Mouse (Mus musculus): Measurements from ENCODE around the gene Odf4. TPM values are rescaled to one million over a fixed set of nuclear protein-coding genes. Genes with fewer than 3 reads are reported as not detected.

The Odf4 gene
- total RNA-seq, 2 experiments from 2014 or later, result not detected

Other genes with a start within 250 kb of the Odf4 start
- 100 to 1,000 TPM; 140 to 143 TPM for gene Myh10, start 235.5 kb downstream of the Odf4 start, total RNA-seq (2021)
- 10 to 100 TPM; 90.5 to 93.2 TPM for gene Ndel1, start 55.2 kb downstream of the Odf4 start, total RNA-seq (2021)
- not detected for gene Rnf222, start 38.5 kb downstream of the Odf4 start, total RNA-seq (2021)
- gene Rpl26, start 25.5 kb downstream of the Odf4 start, total RNA-seq (2021), result 100 to 1,000 TPM; 738 to 741 TPM
- gene Arhgef15, start 30.4 kb upstream of the Odf4 start, total RNA-seq (2021), result 10 to 100 TPM in 1 of 2 experiments, 1 to 10 TPM in 1; 7.4 to 10.5 TPM
- 1 to 10 TPM; 5.3 to 5.6 TPM for gene Slc25a35, start 41.0 kb upstream of the Odf4 start, total RNA-seq (2021)
- gene Rangrf, start 48.1 kb upstream of the Odf4 start, total RNA-seq (2021), result 10 to 100 TPM; 17.6 to 19.7 TPM
- 10 to 100 TPM; 22.8 to 28.9 TPM for gene Pfas, start 81.4 kb upstream of the Odf4 start, total RNA-seq (2021)
- 10 to 100 TPM; 31.8 to 32.3 TPM for gene Ctc1, start 88.8 kb upstream of the Odf4 start, total RNA-seq (2021)
- 1 to 10 TPM; 1.0 to 1.1 TPM for gene Aurkb, start 118.6 kb upstream of the Odf4 start, total RNA-seq (2021)
- 10 to 100 TPM; 27.8 to 30.4 TPM for gene Borcs6, start 132.6 kb upstream of the Odf4 start, total RNA-seq (2021)
- gene Tmem107, start 143.7 kb upstream of the Odf4 start, total RNA-seq (2021), result 10 to 100 TPM; 20.8 to 24.0 TPM
- gene Vamp2, start 161.4 kb upstream of the Odf4 start, total RNA-seq (2021), result 100 to 1,000 TPM; 962 to 984 TPM
- 10 to 100 TPM; 78.2 to 92.8 TPM for gene Per1, start 168.1 kb upstream of the Odf4 start, total RNA-seq (2021)
- gene Hes7, start 193.3 kb upstream of the Odf4 start, total RNA-seq (2021), result 1 to 10 TPM in 1 of 2 experiments, under 1 TPM in 1; 0.68 to 1.1 TPM
- 1 to 10 TPM in 1 of 2 experiments, under 1 TPM in 1; 0.96 to 1.2 TPM for gene 9130213A22Rik, start 195.5 kb upstream of the Odf4 start, total RNA-seq (2021)
- 1 to 10 TPM; 6.6 to 6.9 TPM for gene Aloxe3, start 198.8 kb upstream of the Odf4 start, total RNA-seq (2021)
- gene Alox12b, start 229.9 kb upstream of the Odf4 start, total RNA-seq (2021), result 1 to 10 TPM; 5.8 to 7.4 TPM

All from layer of hippocampus, postnatal 36 days (tissue).